Mouse (Mus musculus): ENCODE data around the gene Cdc42bpa. TPM values are rescaled to one million over a fixed set of nuclear protein-coding genes. Genes with fewer than 3 reads are reported as not detected.

The Cdc42bpa gene
- polyA plus RNA-seq, 1 experiment from 2014 or later: 30.3 TPM

DNA sequence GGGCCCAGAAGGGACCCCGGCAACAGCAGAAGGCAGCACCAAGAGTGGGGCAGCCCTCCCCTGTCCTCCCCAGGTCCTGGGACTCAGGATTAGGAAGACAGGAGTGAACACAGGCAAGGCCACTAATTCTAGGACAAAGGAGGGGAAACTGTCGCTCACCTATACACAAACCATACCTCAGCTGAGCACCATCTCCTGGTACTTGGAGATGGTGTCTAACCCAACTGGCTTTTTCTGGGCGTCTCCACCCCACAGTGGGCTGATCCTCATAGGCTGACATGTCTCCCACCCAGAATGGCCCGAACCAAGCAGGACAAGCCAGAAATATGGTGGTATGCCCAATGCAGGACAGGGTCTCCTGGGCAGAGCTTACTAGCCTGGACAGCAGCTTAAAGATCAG lies 212.3 kb downstream of the Cdc42bpa start:
- no peaks in the 10 kb centered on the region for H3K9me3 ChIP-seq (replicated peaks; ENCODE audit: control insufficient read depth, low read length, poor library complexity, severe bottlenecking)
- H3K4me1 ChIP-seq (ENCODE audit: control insufficient read depth, insufficient read depth, low read length): no peaks in the 10 kb centered on the region
- no peak overlapping the region for H3K27ac ChIP-seq (ENCODE audit: low read length)
- no peak for ATAC-seq
- no peak overlapping the region for H3K4me3 ChIP-seq (ENCODE audit: low read depth, low read length)
- 84% methylated on average over 4 of the region's 4 CpGs for WGBS
- H3K27me3 ChIP-seq (ENCODE audit: control insufficient read depth, insufficient read depth, low read depth, low read length): no peaks in the 10 kb centered on the region
- no peaks in the 10 kb centered on the region for H3K36me3 ChIP-seq (ENCODE audit: control insufficient read depth, insufficient read depth, low read length)
- H3K4me2 ChIP-seq (ENCODE audit: low read length): no peak overlapping the region
- no peak overlapping the region for H3K9ac ChIP-seq (ENCODE audit: low read depth, low read length)

DNA sequence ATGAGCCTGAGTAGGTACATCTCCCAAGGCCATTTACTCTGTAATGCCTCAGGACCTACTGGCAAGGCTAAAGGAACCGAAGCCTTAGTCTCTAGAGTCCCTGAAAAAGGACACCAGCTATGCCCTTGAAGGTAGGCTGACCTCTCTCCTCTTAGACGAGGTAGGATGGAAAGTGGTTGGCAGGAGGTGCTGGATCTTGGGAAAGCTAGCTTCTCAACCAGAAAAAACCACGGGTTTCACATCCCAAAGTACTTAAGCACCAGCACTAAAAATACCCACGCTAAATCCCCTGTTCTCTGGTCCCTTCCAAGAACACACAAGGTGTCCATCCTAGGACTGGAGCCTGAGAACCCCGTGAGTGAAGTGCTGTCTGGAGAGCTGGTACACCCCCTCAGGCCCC lies 212.7 kb downstream of the Cdc42bpa start:
- H3K36me3 ChIP-seq (ENCODE audit: control insufficient read depth, insufficient read depth, low read length): no peaks in the 10 kb centered on the region
- H3K27ac ChIP-seq (ENCODE audit: low read length): no peak overlapping the region
- 83% methylated on average over 5 of the region's 5 CpGs for WGBS
- no peaks in the 10 kb centered on the region for H3K4me1 ChIP-seq (ENCODE audit: control insufficient read depth, insufficient read depth, low read length)
- H3K9ac ChIP-seq (ENCODE audit: low read depth, low read length): no peak overlapping the region
- no peak overlapping the region for H3K4me3 ChIP-seq (ENCODE audit: low read depth, low read length)
- no peak for ATAC-seq
- no peaks in the 10 kb centered on the region for H3K27me3 ChIP-seq (ENCODE audit: control insufficient read depth, insufficient read depth, low read depth, low read length)
- H3K9me3 ChIP-seq (replicated peaks; ENCODE audit: control insufficient read depth, low read length, poor library complexity, severe bottlenecking): no peaks in the 10 kb centered on the region
- H3K4me2 ChIP-seq (ENCODE audit: low read length): no peak overlapping the region

DNA sequence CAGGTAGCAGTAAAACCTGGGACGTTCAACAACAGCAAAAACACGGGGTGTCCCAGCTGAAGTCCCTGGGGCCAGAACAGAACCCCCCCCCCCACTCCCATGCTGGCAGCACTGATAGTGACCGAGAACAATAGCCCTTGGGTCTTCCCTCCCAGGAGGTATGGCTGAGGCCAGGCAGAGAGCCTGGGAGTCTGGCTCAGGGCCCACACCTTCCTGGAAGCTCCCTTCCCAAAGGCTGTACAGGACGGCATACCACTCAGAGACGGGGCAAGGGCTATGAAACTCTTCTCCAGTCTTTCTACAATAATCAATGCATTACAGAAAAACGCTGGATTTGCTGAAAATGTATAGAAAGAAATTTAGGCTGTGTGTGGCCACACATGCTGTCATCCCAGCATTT lies 214.4 kb downstream of the Cdc42bpa start:
- WGBS: 62% methylated on average over 6 of the region's 6 CpGs
- Histone ChIP-seq H3K4me2 (ENCODE audit: low read length) (no peak overlapping the region), H3K4me3 (ENCODE audit: low read depth, low read length) (no peak overlapping the region), H3K9ac (ENCODE audit: low read depth, low read length) (no peak overlapping the region), H3K27me3 (ENCODE audit: control insufficient read depth, insufficient read depth, low read depth, low read length) (no peaks in the 10 kb centered on the region), H3K9me3 (replicated peaks; ENCODE audit: control insufficient read depth, low read length, poor library complexity, severe bottlenecking) (no peaks in the 10 kb centered on the region), H3K36me3 (ENCODE audit: control insufficient read depth, insufficient read depth, low read length) (no peaks in the 10 kb centered on the region), H3K4me1 (ENCODE audit: control insufficient read depth, insufficient read depth, low read length) (no peaks in the 10 kb centered on the region), H3K27ac (ENCODE audit: low read length) (no peak overlapping the region)
- no peak for ATAC-seq

DNA sequence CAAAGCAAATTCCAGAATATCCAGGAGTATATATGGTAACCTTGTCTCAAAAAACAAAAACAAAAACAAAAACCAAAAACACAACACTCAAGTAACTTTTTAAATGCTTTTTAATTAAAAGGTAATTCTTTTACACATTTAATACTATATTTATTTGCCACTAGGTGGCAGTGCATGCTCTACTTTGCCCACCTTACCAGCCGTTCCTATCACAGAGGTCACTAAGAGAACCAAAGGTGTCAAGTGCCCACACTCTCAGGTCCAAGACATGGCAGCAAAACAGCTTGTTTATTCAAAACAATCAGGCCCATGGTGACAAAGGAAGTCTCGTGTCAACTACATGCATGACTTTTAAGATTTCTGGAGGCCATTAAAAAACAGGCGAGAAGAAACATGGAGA lies 214.9 kb downstream of the Cdc42bpa start:
- no peak overlapping the region for H3K4me3 ChIP-seq (ENCODE audit: low read depth, low read length)
- no peaks in the 10 kb centered on the region for H3K36me3 ChIP-seq (ENCODE audit: control insufficient read depth, insufficient read depth, low read length)
- no peak for ATAC-seq
- no peak overlapping the region for H3K27ac ChIP-seq (ENCODE audit: low read length)
- no peaks in the 10 kb centered on the region for H3K9me3 ChIP-seq (replicated peaks; ENCODE audit: control insufficient read depth, low read length, poor library complexity, severe bottlenecking)
- H3K9ac ChIP-seq (ENCODE audit: low read depth, low read length): no peak overlapping the region
- 34% methylated on average over 3 of the region's 3 CpGs for WGBS
- no peak overlapping the region for H3K4me2 ChIP-seq (ENCODE audit: low read length)
- H3K4me1 ChIP-seq (ENCODE audit: control insufficient read depth, insufficient read depth, low read length): no peaks in the 10 kb centered on the region
- no peaks in the 10 kb centered on the region for H3K27me3 ChIP-seq (ENCODE audit: control insufficient read depth, insufficient read depth, low read depth, low read length)

DNA sequence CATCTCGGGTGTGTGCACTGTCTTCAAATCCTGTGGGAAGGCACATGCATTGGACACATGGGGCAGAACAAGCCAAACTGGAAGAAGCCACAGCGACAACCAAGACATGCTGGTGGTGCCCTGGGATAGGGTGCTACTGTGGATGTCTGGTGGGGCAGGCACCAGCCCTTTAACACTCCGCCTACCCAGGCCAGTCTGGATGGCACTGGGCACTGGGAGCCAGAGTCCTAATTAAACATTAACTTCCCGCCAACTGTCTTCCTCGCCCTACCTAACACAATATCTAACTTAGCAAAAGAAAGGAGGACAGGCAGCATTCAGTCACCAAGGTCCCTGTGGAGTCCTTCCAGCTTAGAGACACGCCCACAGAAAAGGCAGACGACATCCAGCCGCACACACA lies 215.4 kb downstream of the Cdc42bpa start:
- H3K27ac ChIP-seq (ENCODE audit: low read length): no peak overlapping the region
- no peaks in the 10 kb centered on the region for H3K27me3 ChIP-seq (ENCODE audit: control insufficient read depth, insufficient read depth, low read depth, low read length)
- H3K4me2 ChIP-seq (ENCODE audit: low read length): no peak overlapping the region
- no peaks in the 10 kb centered on the region for H3K4me1 ChIP-seq (ENCODE audit: control insufficient read depth, insufficient read depth, low read length)
- H3K36me3 ChIP-seq (ENCODE audit: control insufficient read depth, insufficient read depth, low read length): no peaks in the 10 kb centered on the region
- no peak overlapping the region for H3K4me3 ChIP-seq (ENCODE audit: low read depth, low read length)
- ATAC-seq: no peak
- no peak overlapping the region for H3K9ac ChIP-seq (ENCODE audit: low read depth, low read length)
- 58% methylated on average over 8 of the region's 8 CpGs for WGBS
- H3K9me3 ChIP-seq (replicated peaks; ENCODE audit: control insufficient read depth, low read length, poor library complexity, severe bottlenecking): no peaks in the 10 kb centered on the region

DNA sequence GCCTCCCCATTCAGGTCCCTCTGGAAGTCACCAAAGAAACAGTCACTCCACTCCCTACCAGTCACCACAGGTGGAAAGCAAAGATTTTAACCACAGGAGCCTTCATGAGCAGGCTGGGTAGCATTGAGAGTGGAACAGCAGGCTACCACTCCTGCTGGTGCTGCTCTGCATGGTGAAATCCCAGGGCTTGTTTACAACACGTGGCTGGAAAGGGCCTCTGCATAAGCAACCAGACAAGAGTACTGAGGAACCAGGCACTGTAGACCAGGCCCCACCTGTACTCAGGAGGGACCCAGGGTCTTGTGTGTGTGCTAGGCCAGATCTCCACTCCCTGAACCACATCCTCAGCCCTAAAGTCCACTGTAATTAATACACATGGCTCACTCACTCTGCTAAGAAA lies 216.5 kb downstream of the Cdc42bpa start:
- Histone ChIP-seq H3K27ac (ENCODE audit: low read length) (no peak overlapping the region), H3K9me3 (replicated peaks; ENCODE audit: control insufficient read depth, low read length, poor library complexity, severe bottlenecking) (no peaks in the 10 kb centered on the region), H3K9ac (ENCODE audit: low read depth, low read length) (no peak overlapping the region), H3K27me3 (ENCODE audit: control insufficient read depth, insufficient read depth, low read depth, low read length) (no peaks in the 10 kb centered on the region), H3K4me2 (ENCODE audit: low read length) (no peak overlapping the region), H3K4me3 (ENCODE audit: low read depth, low read length) (no peak overlapping the region), H3K4me1 (ENCODE audit: control insufficient read depth, insufficient read depth, low read length) (no peaks in the 10 kb centered on the region), H3K36me3 (ENCODE audit: control insufficient read depth, insufficient read depth, low read length) (no peaks in the 10 kb centered on the region)
- ATAC-seq: no peak
- 6% methylated on average over 1 of the region's 1 CpGs for WGBS

DNA sequence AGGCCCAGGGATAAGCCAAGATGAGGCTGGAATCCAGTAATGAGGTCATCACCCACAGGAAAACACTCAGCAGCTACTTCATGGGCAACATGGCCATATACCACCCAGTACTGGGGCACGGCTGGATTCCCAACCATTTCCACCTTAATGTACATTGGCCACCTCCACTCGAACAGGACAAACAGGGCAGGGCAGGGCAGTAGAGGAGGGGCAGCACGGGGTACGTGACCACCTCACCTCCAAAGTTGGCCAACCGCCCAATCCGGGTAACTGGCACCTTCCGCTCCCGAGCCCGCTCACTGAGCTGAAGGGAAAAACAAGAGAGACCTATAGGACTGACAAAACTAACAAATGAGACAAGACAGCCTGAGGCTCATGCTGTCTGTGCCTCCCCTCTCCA lies 218.1 kb downstream of the Cdc42bpa start:
- Histone ChIP-seq H3K4me2 (ENCODE audit: low read length) (no peak overlapping the region), H3K4me3 (ENCODE audit: low read depth, low read length) (no peak overlapping the region), H3K27me3 (ENCODE audit: control insufficient read depth, insufficient read depth, low read depth, low read length) (no peaks in the 10 kb centered on the region), H3K27ac (ENCODE audit: low read length) (no peak overlapping the region), H3K9me3 (replicated peaks; ENCODE audit: control insufficient read depth, low read length, poor library complexity, severe bottlenecking) (no peaks in the 10 kb centered on the region), H3K9ac (ENCODE audit: low read depth, low read length) (no peak overlapping the region), H3K36me3 (ENCODE audit: control insufficient read depth, insufficient read depth, low read length) (no peaks in the 10 kb centered on the region), H3K4me1 (ENCODE audit: control insufficient read depth, insufficient read depth, low read length) (no peaks in the 10 kb centered on the region)
- ATAC-seq: no peak
- WGBS: 88% methylated on average over 9 of the region's 9 CpGs

DNA sequence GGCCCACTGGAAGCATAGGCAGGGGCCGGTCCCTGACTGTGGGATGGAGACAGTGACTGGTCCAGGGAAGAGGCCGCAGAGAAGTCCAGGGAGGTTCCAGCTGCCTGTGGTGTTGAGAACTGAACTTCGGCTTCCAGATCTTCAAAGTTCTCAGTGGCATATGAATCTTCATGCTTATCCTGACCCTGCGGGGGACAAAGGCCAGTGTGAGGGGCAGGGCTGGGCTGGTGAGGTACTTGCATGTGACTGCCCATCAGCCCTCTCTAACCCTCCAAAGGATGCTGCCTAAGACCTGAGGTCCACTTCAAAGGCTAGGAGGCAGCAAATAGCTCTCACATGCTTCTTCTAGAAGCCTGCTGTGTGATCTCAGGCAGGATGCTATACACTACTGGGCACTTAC lies 218.8 kb downstream of the Cdc42bpa start:
- no peaks in the 10 kb centered on the region for H3K9me3 ChIP-seq (replicated peaks; ENCODE audit: control insufficient read depth, low read length, poor library complexity, severe bottlenecking)
- ATAC-seq: no peak
- no peak overlapping the region for H3K4me2 ChIP-seq (ENCODE audit: low read length)
- no peaks in the 10 kb centered on the region for H3K27me3 ChIP-seq (ENCODE audit: control insufficient read depth, insufficient read depth, low read depth, low read length)
- H3K36me3 ChIP-seq (ENCODE audit: control insufficient read depth, insufficient read depth, low read length): no peaks in the 10 kb centered on the region
- WGBS: 94% methylated on average over 4 of the region's 4 CpGs
- H3K9ac ChIP-seq (ENCODE audit: low read depth, low read length): no peak overlapping the region
- no peak overlapping the region for H3K27ac ChIP-seq (ENCODE audit: low read length)
- H3K4me3 ChIP-seq (ENCODE audit: low read depth, low read length): no peak overlapping the region
- H3K4me1 ChIP-seq (ENCODE audit: control insufficient read depth, insufficient read depth, low read length): no peaks in the 10 kb centered on the region

DNA sequence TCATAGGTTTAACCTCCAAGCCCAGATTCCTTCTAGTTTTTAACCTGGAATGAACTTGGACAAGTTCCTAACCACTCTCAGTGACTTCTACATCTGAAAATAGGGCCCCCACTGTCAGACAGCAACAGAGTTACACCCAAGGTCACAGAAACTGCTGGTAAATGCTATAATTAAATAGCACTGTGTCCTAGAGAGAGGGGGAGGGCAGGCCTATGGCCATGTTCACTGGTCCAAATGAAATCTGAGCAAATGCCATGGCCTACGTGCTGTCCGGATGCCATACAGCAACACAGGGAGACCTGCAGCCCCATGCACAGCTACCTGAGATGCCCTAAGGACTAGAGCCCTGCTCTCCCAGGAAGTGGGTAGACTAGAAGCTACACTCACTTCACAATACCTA lies 219.6 kb downstream of the Cdc42bpa start:
- no peak for ATAC-seq
- no peak overlapping the region for H3K27ac ChIP-seq (ENCODE audit: low read length)
- H3K4me3 ChIP-seq (ENCODE audit: low read depth, low read length): no peak overlapping the region
- no peak overlapping the region for H3K4me2 ChIP-seq (ENCODE audit: low read length)
- H3K4me1 ChIP-seq (ENCODE audit: control insufficient read depth, insufficient read depth, low read length): no peaks in the 10 kb centered on the region
- 100% methylated on average over 2 of the region's 2 CpGs for WGBS
- H3K9me3 ChIP-seq (replicated peaks; ENCODE audit: control insufficient read depth, low read length, poor library complexity, severe bottlenecking): no peaks in the 10 kb centered on the region
- no peaks in the 10 kb centered on the region for H3K36me3 ChIP-seq (ENCODE audit: control insufficient read depth, insufficient read depth, low read length)
- H3K9ac ChIP-seq (ENCODE audit: low read depth, low read length): no peak overlapping the region
- no peaks in the 10 kb centered on the region for H3K27me3 ChIP-seq (ENCODE audit: control insufficient read depth, insufficient read depth, low read depth, low read length)
